Comparison of ENCODE assay signal across 29 mouse cellular contexts in genomic region chr3:104287900-104288299, GRCm38 (mm10).
A peak's percentile ranks its signal among the peaks of the same experiment; 100 is the strongest.
DNase-seq lines count a peak whose midpoint lies in the region; ATAC-seq lines count a peak whose summit lies in the region.
"Had no signal": no experiment of that assay in that cellular context is flagged by ENCODE, and none has a peak within 500 bp of the region (broad histone marks: within the 10 kb centered on the region; RNA-seq: fewer than 3 reads in every experiment).

No protein-coding gene starts in this region.

- peaks cover 10% of the 10 kb centered on the region for H3K4me1 ChIP-seq in embryonic facial prominence, embryonic 13.5 days
- no peaks in the 10 kb centered on the region for H3K4me1 ChIP-seq in embryonic facial prominence, embryonic 10.5 days
- peaks cover 6% of the 10 kb centered on the region for H3K4me1 ChIP-seq in lung, embryonic 16.5 days (replicated peaks; ENCODE audit: control insufficient read depth, insufficient read depth, low read length)
- no peaks in the 10 kb centered on the region for H3K4me1 ChIP-seq in embryonic facial prominence, embryonic 14.5 days (ENCODE audit: control insufficient read depth, insufficient read depth, low read length)
- H3K4me1 ChIP-seq: embryonic facial prominence, embryonic 12.5 days; hindbrain, embryonic 10.5 days; limb, embryonic 12.5 days; liver, embryonic 13.5 days; neural tube, embryonic 13.5 days had no signal

- H3K27ac ChIP-seq in embryonic facial prominence, embryonic 13.5 days = peak overlapping the region; percentile 76
- H3K27ac ChIP-seq in embryonic facial prominence, embryonic 10.5 days (replicated peaks) = no peak overlapping the region
- peak overlapping the region; percentile 90 for H3K27ac ChIP-seq in lung, embryonic 16.5 days (ENCODE audit: low read length)
- no peak overlapping the region for H3K27ac ChIP-seq in embryonic facial prominence, embryonic 14.5 days (replicated peaks; ENCODE audit: low read depth, low read length)
- H3K27ac ChIP-seq: embryonic facial prominence, embryonic 12.5 days; hindbrain, embryonic 10.5 days; intestine, embryonic 15.5 days; limb, embryonic 12.5 days; liver, embryonic 13.5 days; macrophage; neural tube, embryonic 13.5 days had no signal

- no peak overlapping the region for H3K4me3 ChIP-seq in embryonic facial prominence, embryonic 13.5 days
- H3K4me3 ChIP-seq in embryonic facial prominence, embryonic 10.5 days = no peak overlapping the region
- H3K4me3 ChIP-seq in lung, embryonic 16.5 days (ENCODE audit: low read length) = no peak overlapping the region
- H3K4me3 ChIP-seq in embryonic facial prominence, embryonic 14.5 days (ENCODE audit: low read depth, low read length) = no peak overlapping the region
- H3K4me3 ChIP-seq: embryonic facial prominence, embryonic 12.5 days; heart, embryonic 12.5 days; hindbrain, embryonic 10.5 days; intestine, embryonic 15.5 days; limb, embryonic 12.5 days; liver, embryonic 13.5 days; myocyte; neural tube, embryonic 13.5 days had no signal

- intact Hi-C loops in left cerebral cortex, postnatal 36 days (cut with DNase I) = no loop called here

- DNase-seq in embryonic facial prominence, embryonic 10.5 days (ENCODE audit: low spot score) = no peak
- DNase-seq in lung, adult 18-20 months = no peak
- DNase-seq in embryonic facial prominence, embryonic 14.5 days (ENCODE audit: low spot score) = peak; percentile 58
- no peak for DNase-seq in left cerebral cortex, postnatal 36 days (ENCODE audit: low spot score in 2 of 2)
- no peak for DNase-seq in kidney, adult 18-20 months
- no peak for DNase-seq in gastrocnemius, adult 18-20 months (ENCODE audit: low spot score)
- DNase-seq: adrenal gland, postnatal 36 days; cerebellum, adult 11 months; cerebellum, postnatal 14 days; gastrocnemius, postnatal 25 days; heart, adult 18-20 months; heart, postnatal 10 days; kidney, adult 9 months; kidney, postnatal 36 days; layer of hippocampus, postnatal 36 days; liver, embryonic 13.5 days had no signal

- H3K9me3 ChIP-seq in embryonic facial prominence, embryonic 13.5 days = no peaks in the 10 kb centered on the region
- no peaks in the 10 kb centered on the region for H3K9me3 ChIP-seq in embryonic facial prominence, embryonic 10.5 days
- no peaks in the 10 kb centered on the region for H3K9me3 ChIP-seq in lung, embryonic 16.5 days (ENCODE audit: control insufficient read depth, low read length)
- H3K9me3 ChIP-seq in embryonic facial prominence, embryonic 14.5 days (ENCODE audit: control insufficient read depth, low read length) = no peaks in the 10 kb centered on the region
- H3K9me3 ChIP-seq: embryonic facial prominence, embryonic 12.5 days; heart, embryonic 12.5 days; hindbrain, embryonic 10.5 days; intestine, embryonic 15.5 days; limb, embryonic 12.5 days; liver, embryonic 13.5 days; neural tube, embryonic 13.5 days had no signal

- H3K27me3 ChIP-seq in embryonic facial prominence, embryonic 13.5 days = no peaks in the 10 kb centered on the region
- H3K27me3 ChIP-seq in embryonic facial prominence, embryonic 10.5 days (replicated peaks; ENCODE audit: low read depth, poor library complexity, severe bottlenecking) = no peaks in the 10 kb centered on the region
- no peaks in the 10 kb centered on the region for H3K27me3 ChIP-seq in lung, embryonic 16.5 days (ENCODE audit: control insufficient read depth, insufficient read depth, low read depth, low read length)
- H3K27me3 ChIP-seq in embryonic facial prominence, embryonic 14.5 days (replicated peaks; ENCODE audit: control insufficient read depth, insufficient read depth, low read length) = no peaks in the 10 kb centered on the region
- H3K27me3 ChIP-seq: embryonic facial prominence, embryonic 12.5 days; heart, embryonic 12.5 days; intestine, embryonic 15.5 days; limb, embryonic 12.5 days; liver, embryonic 13.5 days; neural tube, embryonic 13.5 days had no signal

- no peak overlapping the region for H3K4me2 ChIP-seq in embryonic facial prominence, embryonic 13.5 days
- H3K4me2 ChIP-seq in lung, embryonic 16.5 days (ENCODE audit: low read depth, low read length) = no peak overlapping the region
- H3K4me2 ChIP-seq in embryonic facial prominence, embryonic 14.5 days (ENCODE audit: low read depth, low read length) = no peak overlapping the region
- H3K4me2 ChIP-seq: embryonic facial prominence, embryonic 12.5 days; heart, embryonic 12.5 days; intestine, embryonic 15.5 days; limb, embryonic 12.5 days; liver, embryonic 13.5 days; neural tube, embryonic 13.5 days had no signal

- no peak for ATAC-seq in embryonic facial prominence, embryonic 13.5 days (ENCODE audit: insufficient number of reproducible peaks, insufficient read depth, low FRiP score, low TSS enrichment, low read depth)
- ATAC-seq in lung, embryonic 16.5 days (ENCODE audit: low read depth) = no peak
- 0 out of 2 replicates have a peak, but pooled peaks have one; percentile 50 for ATAC-seq in embryonic facial prominence, embryonic 14.5 days (ENCODE audit: low read depth)
- ATAC-seq: forebrain, embryonic 14.5 days; hindbrain, embryonic 16.5 days; midbrain, embryonic 16.5 days had no signal

- H3K9ac ChIP-seq in embryonic facial prominence, embryonic 13.5 days = no peak overlapping the region
- no peak overlapping the region for H3K9ac ChIP-seq in lung, embryonic 16.5 days (ENCODE audit: low read length)
- no peak overlapping the region for H3K9ac ChIP-seq in embryonic facial prominence, embryonic 14.5 days (ENCODE audit: low read depth, low read length)
- H3K9ac ChIP-seq: embryonic facial prominence, embryonic 12.5 days; heart, embryonic 12.5 days; intestine, embryonic 15.5 days; limb, embryonic 12.5 days; liver, embryonic 13.5 days; neural tube, embryonic 13.5 days had no signal

- H3K36me3 ChIP-seq in embryonic facial prominence, embryonic 13.5 days = no peaks in the 10 kb centered on the region
- H3K36me3 ChIP-seq in embryonic facial prominence, embryonic 10.5 days (replicated peaks) = no peaks in the 10 kb centered on the region
- H3K36me3 ChIP-seq in lung, embryonic 16.5 days (ENCODE audit: control insufficient read depth, insufficient read depth, low read length) = no peaks in the 10 kb centered on the region
- no peaks in the 10 kb centered on the region for H3K36me3 ChIP-seq in embryonic facial prominence, embryonic 14.5 days (ENCODE audit: control insufficient read depth, insufficient read depth, low read length)
- H3K36me3 ChIP-seq: embryonic facial prominence, embryonic 12.5 days; heart, embryonic 12.5 days; hindbrain, embryonic 10.5 days; intestine, embryonic 15.5 days; limb, embryonic 12.5 days; liver, embryonic 13.5 days; neural tube, embryonic 13.5 days had no signal

Comparison
In these comparisons a context has a peak if more than half of its experiments do, and no peak if none do; other contexts are left out.
1. H3K27ac ChIP-seq: peak in embryonic facial prominence, embryonic 13.5 days (single experiment) and lung, embryonic 16.5 days (single experiment); none in embryonic facial prominence, embryonic 10.5 days (single experiment) and embryonic facial prominence, embryonic 14.5 days (single experiment).